Mouse (Mus musculus): Measurements from ENCODE around the gene Asf1a. TPM values are rescaled to one million over a fixed set of nuclear protein-coding genes. Genes with fewer than 3 reads are reported as not detected.

The Asf1a gene
- total and polyA plus RNA-seq, 3 experiments: 65.1 to 91.4 TPM; not detected in 1

DNA sequence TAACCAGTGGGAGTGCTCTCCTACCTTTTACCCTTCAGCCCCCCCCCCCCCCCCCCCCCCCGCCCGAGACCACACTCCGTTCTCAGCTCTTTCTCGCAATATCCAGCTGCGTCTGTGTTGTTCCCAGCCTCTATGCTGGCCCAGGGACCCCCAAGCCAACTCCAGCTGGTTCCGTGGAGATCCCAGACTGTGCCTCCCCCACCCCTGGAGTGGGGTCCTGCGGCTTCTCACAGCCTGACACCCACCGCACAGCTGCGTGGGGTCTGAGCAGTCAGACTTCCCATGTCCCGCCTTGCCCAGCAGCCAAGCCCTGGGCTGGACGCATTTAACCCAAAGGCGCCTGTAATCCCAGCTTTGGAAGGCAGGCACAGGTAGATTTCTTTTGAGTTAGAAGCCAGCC, 15.5 kb upstream of the Asf1a start:
- DNase-seq (ENCODE audit: low read depth, low spot score): no peak
- H3K27ac ChIP-seq (ENCODE audit: control insufficient read depth, low read depth, low read length): no peak overlapping the region
- no peaks in the 10 kb centered on the region for H3K9me3 ChIP-seq (replicated peaks; ENCODE audit: insufficient read depth, low read length)
- TF ChIP-seq GATA1 (IDR thresholded peaks at IDR 0.05; ENCODE audit: low read depth, low read length) (no peak), TCF12 (IDR thresholded peaks at IDR 0.05; ENCODE audit: low read depth, low read length) (no peak), UBTF (IDR thresholded peaks at IDR 0.05; ENCODE audit: borderline replicate concordance, insufficient read depth, low read depth, low read length) (no peak), USF2 (IDR thresholded peaks at IDR 0.05; ENCODE audit: borderline replicate concordance in 1 of 2, insufficient read depth in 1 of 2, low read depth in 1 of 2, low read length in 2 of 2) (no peak), MXI1 (IDR thresholded peaks at IDR 0.05; ENCODE audit: low read depth, low read length) (no peak), TAL1 (IDR thresholded peaks at IDR 0.05; ENCODE audit: low read length) (no peak), POLR2AphosphoS2 (IDR thresholded peaks at IDR 0.05; ENCODE audit: low read length) (no peak), MAFK (IDR thresholded peaks at IDR 0.05; ENCODE audit: borderline replicate concordance, low read depth, low read length) (no peak), ELF1 (IDR thresholded peaks at IDR 0.05; ENCODE audit: low read depth, low read length) (no peak), NRF1 (IDR thresholded peaks at IDR 0.05; ENCODE audit: insufficient read depth, low read depth, low read length, poor library complexity, severe bottlenecking) (no peak), KAT2A (conservative IDR thresholded peaks at IDR 0.05; ENCODE audit: low read depth, low read length) (no peak), CHD1 (IDR thresholded peaks at IDR 0.05; ENCODE audit: low read depth, low read length) (no peak), EP300 (IDR thresholded peaks at IDR 0.05; ENCODE audit: low read depth in 1 of 2, low read length in 2 of 2) (no peak), POLR2AphosphoS5 (IDR thresholded peaks at IDR 0.05; ENCODE audit: borderline replicate concordance, low read depth, low read length) (no peak), RCOR1 (IDR thresholded peaks at IDR 0.05; ENCODE audit: low read depth, low read length) (no peak), POLR2A (IDR thresholded peaks at IDR 0.05; ENCODE audit: control insufficient read depth in 1 of 2, insufficient read depth in 1 of 2, low read depth in 1 of 2, low read length in 2 of 2, poor library complexity in 1 of 2) (no peak), TBP (IDR thresholded peaks at IDR 0.05; ENCODE audit: low read depth, low read length) (no peak), ZNF384 (IDR thresholded peaks at IDR 0.05; ENCODE audit: low read depth, low read length) (no peak), SIN3A (IDR thresholded peaks at IDR 0.05; ENCODE audit: low read length) (no peak)
- H3K4me1 ChIP-seq (ENCODE audit: control insufficient read depth in 1 of 2, insufficient read depth in 2 of 2, low read length in 2 of 2): peaks cover 0 to 3% of the 10 kb centered on the region in 2 experiments; a peak in 2 of 4 replicates
- H3K79me2 ChIP-seq (ENCODE audit: control insufficient read depth, insufficient read depth, low read length, poor library complexity): no peaks in the 10 kb centered on the region
- H3K9ac ChIP-seq (ENCODE audit: control insufficient read depth, low read depth, low read length, poor library complexity, severe bottlenecking): no peak overlapping the region
- peaks cover 0 to 4% of the 10 kb centered on the region in 2 experiments; a peak in 1 of 4 replicates for H3K36me3 ChIP-seq (ENCODE audit: control insufficient read depth in 1 of 2, insufficient read depth in 2 of 2, low read length in 2 of 2)
- no peak overlapping the region for H3K4me3 ChIP-seq (ENCODE audit: control insufficient read depth in 1 of 2, insufficient read depth in 1 of 2, low read depth in 2 of 2, low read length in 2 of 2)
- no peaks in the 10 kb centered on the region for H3K27me3 ChIP-seq (ENCODE audit: control insufficient read depth in 1 of 2, insufficient read depth in 2 of 2, low read length in 2 of 2)

DNA sequence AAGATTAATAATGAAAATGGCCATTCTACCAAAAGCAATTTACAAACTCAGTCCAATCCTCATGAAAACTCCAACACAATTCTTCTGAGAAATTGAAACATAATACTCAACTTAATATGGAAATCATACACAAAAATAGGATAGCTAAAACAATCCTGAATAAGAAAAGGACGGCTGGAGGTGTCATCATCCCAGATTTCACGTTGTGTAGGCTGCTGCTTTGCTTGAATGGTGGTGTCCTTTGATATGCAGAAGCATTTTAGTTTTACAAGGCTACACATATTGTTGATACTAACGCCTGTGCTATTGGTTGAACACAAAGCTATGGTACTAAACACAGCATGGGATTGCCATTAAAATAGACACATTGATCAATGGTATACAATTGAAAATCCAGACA, 10.8 kb upstream of the Asf1a start:
- no peak overlapping the region for H3K27ac ChIP-seq (ENCODE audit: control insufficient read depth, low read depth, low read length)
- no peaks in the 10 kb centered on the region for H3K79me2 ChIP-seq (ENCODE audit: control insufficient read depth, insufficient read depth, low read length, poor library complexity)
- TF ChIP-seq RAD21 (IDR thresholded peaks at IDR 0.05; ENCODE audit: low read depth, low read length) (no peak), POLR2A (IDR thresholded peaks at IDR 0.05; ENCODE audit: control insufficient read depth in 1 of 2, insufficient read depth in 1 of 2, low read depth in 1 of 2, low read length in 2 of 2, poor library complexity in 1 of 2) (no peak), TCF12 (IDR thresholded peaks at IDR 0.05; ENCODE audit: low read depth, low read length) (no peak), TAL1 (IDR thresholded peaks at IDR 0.05; ENCODE audit: low read length) (no peak), NELFE (IDR thresholded peaks at IDR 0.05; ENCODE audit: low read depth, low read length) (no peak)
- peaks cover 0 to 3% of the 10 kb centered on the region in 2 experiments; a peak in 1 of 4 replicates for H3K4me1 ChIP-seq (ENCODE audit: control insufficient read depth in 1 of 2, insufficient read depth in 2 of 2, low read length in 2 of 2)
- H3K27me3 ChIP-seq (ENCODE audit: control insufficient read depth in 1 of 2, insufficient read depth in 2 of 2, low read length in 2 of 2): no peaks in the 10 kb centered on the region
- H3K4me3 ChIP-seq (ENCODE audit: control insufficient read depth in 1 of 2, insufficient read depth in 1 of 2, low read depth in 2 of 2, low read length in 2 of 2): no peak overlapping the region
- H3K9ac ChIP-seq (ENCODE audit: control insufficient read depth, low read depth, low read length, poor library complexity, severe bottlenecking): no peak overlapping the region
- DNase-seq (ENCODE audit: low read depth, low spot score): no peak
- 0 out of 4 replicates have a peak, but pooled peaks cover 0 to 2% of the 10 kb centered on the region in 2 experiments for H3K36me3 ChIP-seq (ENCODE audit: control insufficient read depth in 1 of 2, insufficient read depth in 2 of 2, low read length in 2 of 2)
- H3K9me3 ChIP-seq (replicated peaks; ENCODE audit: insufficient read depth, low read length): no peaks in the 10 kb centered on the region

Data from MEL (cell line).